Comparison of ENCODE assay signal across 12 mouse cellular contexts in genomic region chr6:108424749-108425584, GRCm38 (mm10).
DNase-seq lines count a peak whose midpoint lies in the region; ATAC-seq and TF ChIP-seq lines count a peak whose summit lies in the region.
"Had no signal": no experiment of that assay in that cellular context is flagged by ENCODE, and none has a peak within 500 bp of the region (broad histone marks: within the 10 kb centered on the region; RNA-seq: fewer than 3 reads in every experiment).

No protein-coding gene starts in this region.

- no peak overlapping the region for H3K9ac ChIP-seq in liver, adult 2 months (ENCODE audit: low read depth, low read length)
- no peak overlapping the region for H3K9ac ChIP-seq in liver, embryonic 12.5 days
- H3K9ac ChIP-seq in embryonic facial prominence, embryonic 14.5 days (ENCODE audit: low read depth, low read length): no peak overlapping the region
- no peak overlapping the region for H3K9ac ChIP-seq in hindbrain, embryonic 12.5 days
- H3K9ac ChIP-seq in midbrain, postnatal 0 days (replicated peaks; ENCODE audit: low read length, poor library complexity, severe bottlenecking): no peak overlapping the region
- H3K9ac ChIP-seq: heart, embryonic 15.5 days; liver, embryonic 14.5 days had no signal

- ATAC-seq in liver, embryonic 12.5 days: no peak
- ATAC-seq in embryonic facial prominence, embryonic 14.5 days (ENCODE audit: low read depth): peak; percentile 79
- ATAC-seq in hindbrain, embryonic 12.5 days (ENCODE audit: low FRiP score): peak; percentile 81
- ATAC-seq in midbrain, postnatal 0 days (ENCODE audit: low FRiP score): no peak
- ATAC-seq: activated CD4-positive, CD25-positive, alpha-beta regulatory T cell, adult 4 months had no signal

- no peak overlapping the region for H3K4me2 ChIP-seq in liver, embryonic 12.5 days
- no peak overlapping the region for H3K4me2 ChIP-seq in embryonic facial prominence, embryonic 14.5 days (ENCODE audit: low read depth, low read length)
- no peak overlapping the region for H3K4me2 ChIP-seq in hindbrain, embryonic 12.5 days (replicated peaks)
- no peak overlapping the region for H3K4me2 ChIP-seq in midbrain, postnatal 0 days (ENCODE audit: low read depth, low read length, poor library complexity, severe bottlenecking)
- H3K4me2 ChIP-seq: heart, embryonic 15.5 days had no signal

- TF ChIP-seq POLR2A in liver, adult 2 months (IDR thresholded peaks at IDR 0.05; ENCODE audit: extremely low read depth, insufficient read depth, low read length): no peak

- no peaks in the 10 kb centered on the region for H3K27me3 ChIP-seq in liver, adult 2 months (ENCODE audit: control insufficient read depth, insufficient read depth, low read length)
- no peaks in the 10 kb centered on the region for H3K27me3 ChIP-seq in liver, embryonic 12.5 days (replicated peaks)
- H3K27me3 ChIP-seq in embryonic facial prominence, embryonic 14.5 days (replicated peaks; ENCODE audit: control insufficient read depth, insufficient read depth, low read length): no peaks in the 10 kb centered on the region
- no peaks in the 10 kb centered on the region for H3K27me3 ChIP-seq in hindbrain, embryonic 12.5 days
- H3K27me3 ChIP-seq in midbrain, postnatal 0 days (ENCODE audit: insufficient read depth, low read length): no peaks in the 10 kb centered on the region
- H3K27me3 ChIP-seq: heart, embryonic 15.5 days had no signal

- no peaks in the 10 kb centered on the region for H3K9me3 ChIP-seq in liver, embryonic 12.5 days (replicated peaks)
- H3K9me3 ChIP-seq in embryonic facial prominence, embryonic 14.5 days (ENCODE audit: control insufficient read depth, low read length): no peaks in the 10 kb centered on the region
- no peaks in the 10 kb centered on the region for H3K9me3 ChIP-seq in hindbrain, embryonic 12.5 days (replicated peaks)
- no peaks in the 10 kb centered on the region for H3K9me3 ChIP-seq in midbrain, postnatal 0 days (ENCODE audit: low read length)
- H3K9me3 ChIP-seq: heart, embryonic 15.5 days had no signal

- peaks cover 23% of the 10 kb centered on the region for H3K4me1 ChIP-seq in liver, adult 2 months (ENCODE audit: control insufficient read depth, insufficient read depth, low read length)
- no peaks in the 10 kb centered on the region for H3K4me1 ChIP-seq in liver, embryonic 12.5 days
- H3K4me1 ChIP-seq in embryonic facial prominence, embryonic 14.5 days (ENCODE audit: control insufficient read depth, insufficient read depth, low read length): peaks cover 14% of the 10 kb centered on the region
- H3K4me1 ChIP-seq in hindbrain, embryonic 12.5 days: peaks cover 15% of the 10 kb centered on the region
- H3K4me1 ChIP-seq in midbrain, postnatal 0 days (ENCODE audit: insufficient read depth, low read length): peaks cover 3% of the 10 kb centered on the region; the same call in 1 of the 2 replicates

- H3K36me3 ChIP-seq in liver, adult 2 months (ENCODE audit: control insufficient read depth, insufficient read depth, low read length): peaks cover 24% of the 10 kb centered on the region
- H3K36me3 ChIP-seq in liver, embryonic 12.5 days: no peaks in the 10 kb centered on the region
- no peaks in the 10 kb centered on the region for H3K36me3 ChIP-seq in embryonic facial prominence, embryonic 14.5 days (ENCODE audit: control insufficient read depth, insufficient read depth, low read length)
- no peaks in the 10 kb centered on the region for H3K36me3 ChIP-seq in hindbrain, embryonic 12.5 days
- H3K36me3 ChIP-seq in midbrain, postnatal 0 days (ENCODE audit: insufficient read depth, low read length): no peaks in the 10 kb centered on the region

- no peaks in the 10 kb centered on the region for H3K79me2 ChIP-seq in liver, adult 2 months (ENCODE audit: control insufficient read depth, insufficient read depth, low read length)

- DNase-seq in liver, adult 2 months (ENCODE audit: extremely low read depth, low read depth, low spot score): no peak
- DNase-seq in embryonic facial prominence, embryonic 14.5 days (ENCODE audit: low spot score): peak; percentile 83
- peak; percentile 43 for DNase-seq in midbrain, postnatal 0 days (ENCODE audit: low spot score)
- DNase-seq in testis, postnatal 10 days (ENCODE audit: low spot score): no peak
- DNase-seq in MN1 (ENCODE audit: low spot score): no peak
- DNase-seq: kidney, postnatal 25 days; thymus, postnatal 36 days had no signal

- H3K27ac ChIP-seq in liver, adult 2 months (replicated peaks; ENCODE audit: insufficient read depth, low read depth, low read length): peak overlapping the region; percentile 37; the same call in 1 of the 2 replicates
- no peak overlapping the region for H3K27ac ChIP-seq in liver, embryonic 12.5 days
- no peak overlapping the region for H3K27ac ChIP-seq in embryonic facial prominence, embryonic 14.5 days (replicated peaks; ENCODE audit: low read depth, low read length)
- no peak overlapping the region for H3K27ac ChIP-seq in hindbrain, embryonic 12.5 days
- no peak overlapping the region for H3K27ac ChIP-seq in midbrain, postnatal 0 days (ENCODE audit: low read depth, low read length)
- H3K27ac ChIP-seq: heart, embryonic 15.5 days; liver, embryonic 14.5 days had no signal

- TF ChIP-seq CTCF in liver, adult 2 months (IDR thresholded peaks at IDR 0.05; ENCODE audit: low read depth, low read length): no peak
- no peak for TF ChIP-seq CTCF in midbrain, postnatal 0 days (IDR thresholded peaks at IDR 0.05)

- WGBS in liver, adult 2 months: 88% methylated on average over 9 of the region's 9 CpGs
- WGBS in liver, embryonic 12.5 days (ENCODE audit: insufficient replicate concordance): 80% methylated on average over 9 of the region's 9 CpGs
- WGBS in embryonic facial prominence, embryonic 14.5 days: 50% methylated on average over 9 of the region's 9 CpGs
- WGBS in hindbrain, embryonic 12.5 days: 53% methylated on average over 9 of the region's 9 CpGs
- WGBS in midbrain, postnatal 0 days: 52% methylated on average over 9 of the region's 9 CpGs

- H3K4me3 ChIP-seq in liver, adult 2 months (ENCODE audit: insufficient read depth, low read depth, low read length): no peak overlapping the region
- no peak overlapping the region for H3K4me3 ChIP-seq in liver, embryonic 12.5 days
- H3K4me3 ChIP-seq in embryonic facial prominence, embryonic 14.5 days (ENCODE audit: low read depth, low read length): no peak overlapping the region
- no peak overlapping the region for H3K4me3 ChIP-seq in hindbrain, embryonic 12.5 days
- H3K4me3 ChIP-seq in midbrain, postnatal 0 days (ENCODE audit: low read depth, low read length): no peak overlapping the region
- H3K4me3 ChIP-seq: heart, embryonic 15.5 days had no signal

Comparison
In these comparisons a context has a peak if more than half of its experiments do, and no peak if none do; other contexts are left out.
1. DNase-seq: peak in embryonic facial prominence, embryonic 14.5 days (single experiment) and midbrain, postnatal 0 days (single experiment); none in liver, adult 2 months (single experiment), testis, postnatal 10 days (single experiment) and MN1 (single experiment).
2. ATAC-seq: peak in embryonic facial prominence, embryonic 14.5 days (single experiment) and hindbrain, embryonic 12.5 days (single experiment); none in liver, embryonic 12.5 days (single experiment) and midbrain, postnatal 0 days (single experiment).